ENCODE assay signal across 17 mouse cellular contexts in the genomic region with DNA sequence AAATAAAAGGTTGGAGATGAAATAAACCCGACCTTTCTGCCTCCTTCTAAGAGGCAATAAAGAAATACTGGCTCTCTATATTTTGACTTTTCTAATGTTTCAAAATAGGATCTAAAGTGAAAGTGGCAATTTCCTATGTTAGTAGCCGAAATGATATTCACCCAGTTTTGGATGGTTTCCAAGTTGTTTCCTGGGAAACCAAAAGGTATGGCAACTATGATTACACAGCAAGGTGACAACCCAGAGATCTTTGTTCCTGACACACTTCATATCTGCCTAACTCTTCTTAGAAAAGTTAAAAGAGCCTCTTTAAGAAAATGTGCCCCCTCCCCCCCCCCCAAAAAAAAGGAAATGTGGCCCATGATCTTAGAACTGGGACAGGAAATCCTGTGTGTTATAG. TPM values are rescaled to one million over a fixed set of nuclear protein-coding genes. Genes with fewer than 3 reads are reported as not detected.
DNase-seq lines count a peak whose midpoint lies in the region; ATAC-seq and TF ChIP-seq lines count a peak whose summit lies in the region.
"Had no signal": no experiment of that assay in that cellular context is flagged by ENCODE, and none has a peak within 500 bp of the region (broad histone marks: within the 10 kb centered on the region; RNA-seq: fewer than 3 reads in every experiment).

No protein-coding gene starts in this region.

- H3K4me1 ChIP-seq in liver, embryonic 15.5 days (replicated peaks), result peaks cover 13% of the 10 kb centered on the region; the same call in 1 of the 2 replicates
- H3K4me1 ChIP-seq in liver, embryonic 11.5 days (replicated peaks; ENCODE audit: control insufficient read depth, insufficient read depth, low read length), result no peaks in the 10 kb centered on the region
- H3K4me1 ChIP-seq in CH12.LX (ENCODE audit: control insufficient read depth in 1 of 2, insufficient read depth in 2 of 2) (peaks cover 0 to 28% of the 10 kb centered on the region in 2 experiments; a peak in 2 of 4 replicates), MEL (ENCODE audit: control insufficient read depth in 1 of 2, insufficient read depth in 2 of 2, low read length in 2 of 2) (no peaks in the 10 kb centered on the region)
- H3K4me1 ChIP-seq: embryonic facial prominence, embryonic 12.5 days; hindbrain, embryonic 10.5 days; kidney, embryonic 15.5 days; neural tube, embryonic 12.5 days had no signal

- no peaks in the 10 kb centered on the region for H3K9me3 ChIP-seq in liver, embryonic 15.5 days (replicated peaks)
- no peaks in the 10 kb centered on the region for H3K9me3 ChIP-seq in liver, embryonic 11.5 days (ENCODE audit: control insufficient read depth, low read length)
- H3K9me3 ChIP-seq in CH12.LX (replicated peaks; ENCODE audit: low read length) (no peaks in the 10 kb centered on the region), MEL (replicated peaks; ENCODE audit: insufficient read depth, low read length) (no peaks in the 10 kb centered on the region)
- H3K9me3 ChIP-seq: embryonic facial prominence, embryonic 12.5 days; G1E; hindbrain, embryonic 10.5 days; kidney, embryonic 15.5 days; limb, embryonic 15.5 days; neural tube, embryonic 12.5 days had no signal

- WGBS in liver, embryonic 15.5 days (ENCODE audit: insufficient replicate concordance), result 61% methylated on average over 2 of the region's 2 CpGs
- 68% methylated on average over 2 of the region's 2 CpGs for WGBS in liver, embryonic 11.5 days

- TF ChIP-seq CTCF in CH12.LX (conservative IDR thresholded peaks at IDR 0.05 in 1 of 2, IDR thresholded peaks at IDR 0.05 in 1 of 2; ENCODE audit: low read depth in 2 of 2, low read length in 2 of 2), result no peak
- no peak for TF ChIP-seq CTCF in MEL (IDR thresholded peaks at IDR 0.05 in 2 of 3, conservative IDR thresholded peaks at IDR 0.05 in 1 of 3; ENCODE audit: control insufficient read depth in 1 of 3, insufficient read depth in 1 of 3, low read depth in 2 of 3, low read length in 3 of 3, poor library complexity in 1 of 3, severe bottlenecking in 1 of 3)

- peak overlapping the region; percentile 59 for H3K27ac ChIP-seq in liver, embryonic 15.5 days (replicated peaks)
- H3K27ac ChIP-seq in liver, embryonic 11.5 days (ENCODE audit: low read depth, low read length), result no peak overlapping the region
- H3K27ac ChIP-seq in CH12.LX (ENCODE audit: insufficient read depth, low read depth) (no peak overlapping the region), MEL (ENCODE audit: control insufficient read depth, low read depth, low read length) (no peak overlapping the region)
- H3K27ac ChIP-seq: embryonic facial prominence, embryonic 12.5 days; hindbrain, embryonic 10.5 days; kidney, embryonic 15.5 days; limb, embryonic 15.5 days; neural tube, embryonic 12.5 days had no signal

- H3K79me2 ChIP-seq in CH12.LX (replicated peaks; ENCODE audit: control insufficient read depth, extremely low read depth, insufficient read depth, poor library complexity, severe bottlenecking), result peaks cover 35% of the 10 kb centered on the region
- H3K79me2 ChIP-seq in MEL (ENCODE audit: control insufficient read depth, insufficient read depth, low read length, poor library complexity), result no peaks in the 10 kb centered on the region

- no peaks in the 10 kb centered on the region for H3K27me3 ChIP-seq in liver, embryonic 15.5 days
- H3K27me3 ChIP-seq in liver, embryonic 11.5 days (replicated peaks; ENCODE audit: control insufficient read depth, insufficient read depth, low read length), result no peaks in the 10 kb centered on the region
- H3K27me3 ChIP-seq in CH12.LX (replicated peaks) (no peaks in the 10 kb centered on the region), MEL (ENCODE audit: control insufficient read depth in 1 of 2, insufficient read depth in 2 of 2, low read length in 2 of 2) (no peaks in the 10 kb centered on the region)
- H3K27me3 ChIP-seq: embryonic facial prominence, embryonic 12.5 days; heart, embryonic 12.5 days; kidney, embryonic 15.5 days; limb, embryonic 15.5 days; neural tube, embryonic 12.5 days had no signal

- no peak overlapping the region for H3K9ac ChIP-seq in liver, embryonic 15.5 days
- no peak overlapping the region for H3K9ac ChIP-seq in liver, embryonic 11.5 days (ENCODE audit: low read depth, low read length)
- H3K9ac ChIP-seq in CH12.LX (ENCODE audit: insufficient read depth, low read depth), result no peak overlapping the region
- H3K9ac ChIP-seq in MEL (ENCODE audit: control insufficient read depth, low read depth, low read length, poor library complexity, severe bottlenecking), result no peak overlapping the region
- H3K9ac ChIP-seq: embryonic facial prominence, embryonic 12.5 days; heart, embryonic 12.5 days; kidney, embryonic 15.5 days; limb, embryonic 15.5 days; neural tube, embryonic 12.5 days had no signal

- dilution Hi-C loops in CH12.LX (cut with MboI; ENCODE audit: extremely low pct_ligation_motif_present, extremely low pct_unique_long_range_greater_than_20kb, low sequenced_read_pairs), result no loop called here

- no peak overlapping the region for H3K4me3 ChIP-seq in liver, embryonic 15.5 days (replicated peaks)
- no peak overlapping the region for H3K4me3 ChIP-seq in liver, embryonic 11.5 days (ENCODE audit: low read depth, low read length)
- no peak overlapping the region for H3K4me3 ChIP-seq in CH12.LX (replicated peaks in 1 of 3; ENCODE audit: low read depth in 2 of 3, low read length in 2 of 3, poor library complexity in 1 of 3)
- peak overlapping the region; percentile 36 to 48 for H3K4me3 ChIP-seq in MEL (ENCODE audit: control insufficient read depth in 1 of 2, insufficient read depth in 1 of 2, low read depth in 2 of 2, low read length in 2 of 2)
- H3K4me3 ChIP-seq: embryonic facial prominence, embryonic 12.5 days; heart, embryonic 12.5 days; hindbrain, embryonic 10.5 days; kidney, embryonic 15.5 days; limb, embryonic 15.5 days; neural tube, embryonic 12.5 days had no signal

- DNase-seq in liver, embryonic 11.5 days (ENCODE audit: low spot score), result no peak
- no peak for DNase-seq in CH12.LX (ENCODE audit: extremely low read depth)
- DNase-seq in MEL (ENCODE audit: low read depth, low spot score), result no peak
- DNase-seq in right cerebral cortex, postnatal 36 days (ENCODE audit: low spot score in 2 of 2), result no peak
- no peak for DNase-seq in adrenal gland, postnatal 14 days
- DNase-seq: cerebellum, adult 2 months; gastrocnemius, postnatal 36 days; thymus, postnatal 14 days had no signal

- no peak for ATAC-seq in liver, embryonic 15.5 days (ENCODE audit: insufficient read depth)
- no peak for ATAC-seq in liver, embryonic 11.5 days (replicated peaks; ENCODE audit: low FRiP score)
- peak; percentile 42 to 47; a peak in 3 of 4 replicates for ATAC-seq in hematopoietic stem cell, adult 5-6 weeks (replicated peaks in 1 of 2; ENCODE audit: insufficient read depth in 1 of 2, low FRiP score in 2 of 2, low TSS enrichment in 1 of 2, low read depth in 1 of 2, poor library complexity in 2 of 2, severe bottlenecking in 2 of 2)

- TF ChIP-seq RAD21 in CH12.LX (IDR thresholded peaks at IDR 0.05; ENCODE audit: low read depth, low read length) (no peak), MEL (IDR thresholded peaks at IDR 0.05; ENCODE audit: low read depth, low read length) (no peak)

- TF ChIP-seq POLR2A in CH12.LX (IDR thresholded peaks at IDR 0.05; ENCODE audit: low read depth, low read length) (no peak), MEL (IDR thresholded peaks at IDR 0.05; ENCODE audit: control insufficient read depth in 1 of 2, insufficient read depth in 1 of 2, low read depth in 1 of 2, low read length in 2 of 2, poor library complexity in 1 of 2) (no peak)

- H3K36me3 ChIP-seq in liver, embryonic 15.5 days (replicated peaks), result no peaks in the 10 kb centered on the region
- H3K36me3 ChIP-seq in liver, embryonic 11.5 days (ENCODE audit: control insufficient read depth, insufficient read depth, low read length), result no peaks in the 10 kb centered on the region
- H3K36me3 ChIP-seq in CH12.LX (replicated peaks in 1 of 2; ENCODE audit: control insufficient read depth in 1 of 2, insufficient read depth in 1 of 2, low read length in 1 of 2) (peaks cover 14 to 44% of the 10 kb centered on the region in 2 experiments), MEL (ENCODE audit: control insufficient read depth in 1 of 2, insufficient read depth in 2 of 2, low read length in 2 of 2) (no peaks in the 10 kb centered on the region)
- H3K36me3 ChIP-seq: embryonic facial prominence, embryonic 12.5 days; G1E; hindbrain, embryonic 10.5 days; kidney, embryonic 15.5 days; limb, embryonic 15.5 days; neural tube, embryonic 12.5 days had no signal

- TF ChIP-seq EP300 in CH12.LX (IDR thresholded peaks at IDR 0.05; ENCODE audit: low read length) (no peak), MEL (IDR thresholded peaks at IDR 0.05; ENCODE audit: low read depth in 1 of 2, low read length in 2 of 2) (no peak)

- 0 out of 2 replicates have a peak overlapping the region, but pooled peaks have one; percentile 13 for H3K4me2 ChIP-seq in liver, embryonic 15.5 days
- no peak overlapping the region for H3K4me2 ChIP-seq in liver, embryonic 11.5 days
- peak overlapping the region; percentile 78 for H3K4me2 ChIP-seq in CH12.LX (ENCODE audit: insufficient read depth, low read depth, poor library complexity, severe bottlenecking)
- H3K4me2 ChIP-seq: embryonic facial prominence, embryonic 12.5 days; heart, embryonic 12.5 days; kidney, embryonic 15.5 days; limb, embryonic 15.5 days; neural tube, embryonic 12.5 days had no signal

- in situ Hi-C loops in CH12.LX (cut with MboI; ENCODE audit: low pct_ligation_motif_present, low pct_unique_long_range_greater_than_20kb, low sequenced_read_pairs), result no loop called here

TF ChIP-seq in CH12.LX, 34 proteins besides CTCF, POLR2A, EP300 and RAD21 (continues in another document):
- TF ChIP-seq KAT2A (IDR thresholded peaks at IDR 0.05; ENCODE audit: insufficient replicate concordance, low read length) (no peak), SMC3 (IDR thresholded peaks at IDR 0.05; ENCODE audit: low read depth, low read length) (no peak), ZC3H11A (IDR thresholded peaks at IDR 0.05; ENCODE audit: low read depth, low read length) (no peak)

TF ChIP-seq in MEL, 35 proteins besides CTCF, POLR2A, EP300 and RAD21 (continues in another document):
- TF ChIP-seq BHLHE40 (IDR thresholded peaks at IDR 0.05; ENCODE audit: borderline replicate concordance, low read depth, low read length) (no peak), ETS1 (IDR thresholded peaks at IDR 0.05; ENCODE audit: low read depth, low read length) (no peak), SIN3A (IDR thresholded peaks at IDR 0.05; ENCODE audit: low read length) (no peak)

RNA-seq across cellular contexts. Expression of gene Cd36, which starts 58.1 kb away (rescaled TPM):
- 29.5 and 29.8 TPM in 2 replicates for polyA plus RNA-seq in liver, embryonic 15.5 days (2015; fragmentation: Nextera tagmentation; extraction: Ambion mirVana)
- 11.3 and 11.9 TPM in 2 replicates for polyA plus RNA-seq in liver, embryonic 11.5 days (2014; fragmentation: Nextera tagmentation; extraction: Ambion mirVana)
- total RNA-seq in CH12.LX (2012; rRNA removed), result 145 and 189 TPM in 2 replicates
- total RNA-seq in CH12.LX (2014; rRNA removed), result 690 and 774 TPM in 2 replicates
- 608 and 652 TPM in 2 replicates for polyA plus RNA-seq in CH12.LX (2012; ENCODE audit: insufficient read length, low read depth)
- 0.13 and 0.19 TPM in 2 replicates for total RNA-seq in MEL (2012; rRNA removed)
- polyA plus RNA-seq in MEL (2012; ENCODE audit: insufficient read depth in 1 of 2, insufficient read length in 2 of 2, low read depth in 1 of 2, low replicate concordance in 2 of 2, missing spikeins in 1 of 2), result under 1 TPM in 1 of 2 experiments, not detected in 1; 0.07 TPM
- total RNA-seq in hematopoietic stem cell, adult 5-6 weeks (2017), result 2.2 and 3.9 TPM in 2 replicates
- 980 and 1,147 TPM in 2 replicates for total RNA-seq in adrenal gland, postnatal 14 days (2021)
- polyA plus RNA-seq: G1E had no signal

Comparison
In these comparisons a context has a peak if more than half of its experiments do, and no peak if none do; other contexts are left out.
1. ATAC-seq: peak in hematopoietic stem cell, adult 5-6 weeks (2 of 2); none in liver, embryonic 15.5 days (single experiment) and liver, embryonic 11.5 days (single experiment).
2. H3K4me3 ChIP-seq: peak in MEL (2 of 2); none in liver, embryonic 15.5 days (single experiment), liver, embryonic 11.5 days (single experiment) and CH12.LX (0 of 3).
3. RNA of gene Cd36, which starts 58.1 kb away (total RNA-seq): 980 to 1,147 TPM in adrenal gland, postnatal 14 days and 145 to 774 TPM in CH12.LX; 2.2 to 3.9 TPM in hematopoietic stem cell, adult 5-6 weeks and 0.13 to 0.19 TPM in MEL; every median in the first group is over 10 times any median in the second.